Mouse (Mus musculus) retina, postnatal 7 days (tissue): ENCODE results near the gene Zfp330.

Source experiments
- DNase-seq: peaks from one replicate; pipeline ENCODE4 v3.0.0-alpha.2; 2012; ENCODE audit warnings: low read depth, low spot score

Zfp330 gene

GRCm38 (mm10) chr8:82774093-82774422 lies at the start of gene Zfp330:
Gene Zfp330 (minus strand): TSS chr8:82774160.
- peak; percentile 83 for DNase-seq

GRCm38 (mm10) chr8:82777945-82778344 lies 4.0 kb upstream of the Zfp330 start:
- DNase-seq = no peak

GRCm38 (mm10) chr8:82777406-82777805 lies 3.4 kb upstream of the Zfp330 start:
- no peak for DNase-seq

- no peak for DNase-seq
Observed at GRCm38 (mm10) chr8:82774482-82774881, 522 bp upstream of the Zfp330 start.

DNA sequence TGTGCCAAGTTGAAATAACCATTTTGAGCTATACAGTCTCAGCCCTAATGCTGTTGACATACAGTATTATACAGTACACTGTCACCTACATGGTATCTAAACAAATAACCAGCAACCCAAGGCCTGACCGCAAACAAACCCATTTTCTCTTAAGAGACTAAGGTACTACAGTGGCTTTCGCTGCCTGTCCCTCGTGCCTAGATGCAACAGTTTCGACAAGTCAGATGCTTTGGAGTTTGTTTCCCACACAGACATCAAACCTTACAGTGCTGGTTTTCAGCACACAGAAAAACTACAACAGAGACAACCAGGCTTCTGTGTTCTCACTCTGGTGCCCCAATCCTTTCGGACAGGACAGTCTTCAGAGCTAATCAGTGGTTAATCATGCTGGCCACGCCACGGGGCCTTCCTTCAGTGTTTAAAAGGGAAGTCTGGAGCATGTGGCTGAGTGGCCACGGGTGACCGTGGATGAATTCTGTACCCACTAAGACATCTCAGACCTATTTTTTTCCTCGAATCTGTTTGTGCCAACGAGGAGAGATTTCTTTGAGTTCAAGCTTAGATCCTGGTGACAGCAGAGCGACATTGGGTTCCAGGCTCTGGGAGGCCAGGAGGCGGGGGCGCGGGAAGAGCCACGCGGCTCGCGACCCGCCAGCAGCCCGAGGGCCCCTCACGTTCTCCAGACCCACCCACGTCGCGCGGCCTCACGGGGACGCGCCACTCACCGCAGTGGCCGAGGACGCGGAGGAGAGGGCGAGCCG lies 448 bp downstream of the Zfp330 start:
- DNase-seq = no peak

- DNase-seq = no peak
Observed at GRCm38 (mm10) chr8:82770886-82771285, 3.1 kb downstream of the Zfp330 start.

DNA sequence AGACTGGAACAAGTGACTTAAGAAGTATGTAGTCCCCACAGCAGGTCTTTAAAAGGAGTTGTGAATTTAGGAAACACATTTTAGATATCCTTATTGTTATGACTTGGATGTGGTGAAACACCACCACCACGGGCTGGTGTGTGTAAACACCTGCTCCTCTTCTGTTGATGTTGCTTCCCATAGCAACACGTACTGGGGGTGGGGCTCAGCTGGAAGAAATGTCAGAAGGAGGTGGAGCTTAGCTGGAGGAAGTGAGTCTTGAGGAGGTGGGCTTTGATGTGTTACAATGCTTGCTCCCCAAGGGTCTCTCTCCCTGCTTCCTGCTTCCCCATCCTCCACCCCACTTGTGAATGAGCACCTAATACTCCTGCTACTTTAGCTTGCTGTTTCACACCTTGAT lies 14.9 kb downstream of the Zfp330 start:
- no peak for DNase-seq

GRCm38 (mm10) chr8:82754946-82755345 lies 19.0 kb downstream of the Zfp330 start:
- no peak for DNase-seq

DNA sequence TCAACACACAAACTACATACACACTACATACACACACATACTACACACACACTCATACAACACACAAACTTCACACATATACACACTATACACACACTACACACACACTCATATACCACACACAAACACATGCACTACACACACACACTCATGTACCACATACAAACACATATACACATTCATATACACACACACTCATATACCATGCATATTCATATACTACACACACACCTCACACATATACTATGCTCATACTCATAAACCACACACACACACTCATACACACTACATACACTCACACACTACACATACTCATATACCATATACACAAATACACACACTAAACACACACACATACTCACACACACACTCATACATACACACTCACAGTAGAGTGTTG lies 27.3 kb downstream of the Zfp330 start:
- no peak for DNase-seq

- DNase-seq = peak; percentile 53
Observed at GRCm38 (mm10) chr8:82743905-82744904, 29.8 kb downstream of the Zfp330 start.
